Mouse (Mus musculus) neural tube, embryonic 13.5 days (tissue): Measurements from ENCODE around the gene Ahdc1. TPM values are rescaled to one million over a fixed set of nuclear protein-coding genes. Genes with fewer than 3 reads are reported as not detected.

Experiments
- ATAC-seq: fragments of 200-750 bp; cut with Nextera tagmentation; 2 replicates; pipeline ENCODE4 v1.8.0; 2017; ENCODE audit warnings: low read depth, mild to moderate bottlenecking, moderate TSS enrichment, moderate library complexity
- H3K27ac ChIP-seq: fragments of 300-500 bp; sonication (generic); replicated peaks from 2 replicates; pipeline ENCODE4 v1.5.1; 2015; ENCODE audit warnings: moderate library complexity, mild to moderate bottlenecking, inconsistent platforms
- H3K27me3 ChIP-seq: fragments of 300-500 bp; sonication (generic); 2 replicates; pipeline ENCODE4 v1.6.1; 2015; ENCODE audit warnings: mild to moderate bottlenecking, inconsistent platforms
- H3K36me3 ChIP-seq: fragments of 300-500 bp; sonication (generic); 2 replicates; pipeline ENCODE4 v1.6.1; 2015; ENCODE audit warnings: mild to moderate bottlenecking, inconsistent platforms
- H3K4me1 ChIP-seq: fragments of 300-500 bp; sonication (generic); replicated peaks from 2 replicates; pipeline ENCODE4 v1.6.1; 2015; ENCODE audit warnings: inconsistent platforms
- H3K4me2 ChIP-seq: fragments of 300-500 bp; sonication (generic); 2 replicates; pipeline ENCODE4 v1.6.1; 2015; ENCODE audit warnings: inconsistent platforms, mild to moderate bottlenecking, moderate library complexity
- H3K4me3 ChIP-seq: fragments of 300-500 bp; sonication (generic); 2 replicates; pipeline ENCODE4 v1.5.1; 2015; ENCODE audit warnings: mild to moderate bottlenecking, inconsistent platforms
- H3K9ac ChIP-seq: fragments of 300-500 bp; sonication (generic); 2 replicates; pipeline ENCODE4 v1.6.1; 2015; ENCODE audit warnings: moderate library complexity, mild to moderate bottlenecking, inconsistent platforms
- H3K9me3 ChIP-seq: fragments of 300-500 bp; sonication (generic); 2 replicates; pipeline ENCODE4 v1.6.1; 2016; ENCODE audit warnings: inconsistent platforms
- WGBS: fragments of 180-500 bp; shearing (Covaris S2); methylation state at CpG from one replicate; pipeline ENCODE4 v1.1.7; 2015; 5-methylcytosine and 5-hydroxymethylcytosine counted together
- polyA plus RNA-seq: library from polyadenylated mRNA; unstranded; fragments of >200 nt; fragmentation: Nextera tagmentation; extraction: Ambion mirVana; gene quantifications from 2 replicates; pipeline ENCODE4 v1.2.1, GENCODE M21; 2015

The Ahdc1 gene
- polyA plus RNA-seq, 1 experiment from 2014 or later: 9.4 TPM

GRCm38 (mm10) chr4:133014088-133014487 is 3.0 kb downstream of the Ahdc1 start:
- H3K4me1 ChIP-seq: peaks cover 66% of the 10 kb centered on the region
- WGBS: 25% methylated on average over 5 of the region's 5 CpGs
- H3K27me3 ChIP-seq: peaks cover 18% of the 10 kb centered on the region
- ATAC-seq: no peak
- peak overlapping the region; percentile 100 for H3K9ac ChIP-seq
- no peaks in the 10 kb centered on the region for H3K9me3 ChIP-seq
- H3K4me3 ChIP-seq: peak overlapping the region; percentile 98
- H3K4me2 ChIP-seq: peak overlapping the region; percentile 99
- 0 out of 2 replicates have a peak, but pooled peaks cover 2% of the 10 kb centered on the region for H3K36me3 ChIP-seq
- peak overlapping the region; percentile 98 for H3K27ac ChIP-seq

- Histone ChIP-seq H3K9ac (peak overlapping the region; percentile 100), H3K27me3 (peaks cover 9% of the 10 kb centered on the region), H3K4me1 (peaks cover 76% of the 10 kb centered on the region), H3K27ac (peak overlapping the region; percentile 38; the same call in 1 of the 2 replicates), H3K9me3 (no peaks in the 10 kb centered on the region), H3K4me2 (peak overlapping the region; percentile 99), H3K36me3 (0 out of 2 replicates have a peak, but pooled peaks cover 2% of the 10 kb centered on the region), H3K4me3 (peak overlapping the region; percentile 98)
- ATAC-seq: no peak
- WGBS: 27% methylated on average over 9 of the region's 10 CpGs
Observed at GRCm38 (mm10) chr4:133014896-133015709, 4.0 kb downstream of the Ahdc1 start.

GRCm38 (mm10) chr4:133015710-133016651 is 4.9 kb downstream of the Ahdc1 start:
- H3K27ac ChIP-seq: peak overlapping the region; percentile 62
- 0 out of 2 replicates have a peak overlapping the region, but pooled peaks have one; percentile 98 for H3K4me3 ChIP-seq

GRCm38 (mm10) chr4:133016677-133017415 is 5.8 kb downstream of the Ahdc1 start:
- H3K4me2 ChIP-seq: peak overlapping the region; percentile 99
- H3K27ac ChIP-seq: peak overlapping the region; percentile 62
- peaks cover 87% of the 10 kb centered on the region for H3K4me1 ChIP-seq
- no peaks in the 10 kb centered on the region for H3K9me3 ChIP-seq
- no peaks in the 10 kb centered on the region for H3K27me3 ChIP-seq
- ATAC-seq: no peak
- peak overlapping the region; percentile 100 for H3K9ac ChIP-seq
- 54% methylated on average over 4 of the region's 4 CpGs for WGBS
- 0 out of 2 replicates have a peak, but pooled peaks cover 2% of the 10 kb centered on the region for H3K36me3 ChIP-seq
- H3K4me3 ChIP-seq: no peak overlapping the region

More at GRCm38 (mm10) chr4:133015710-133016651, 4.9 kb downstream of the Ahdc1 start:
- Histone ChIP-seq H3K27me3 (peaks cover under 1% of the 10 kb centered on the region), H3K9ac (peak overlapping the region; percentile 100), H3K9me3 (no peaks in the 10 kb centered on the region), H3K4me1 (peaks cover 79% of the 10 kb centered on the region), H3K36me3 (0 out of 2 replicates have a peak, but pooled peaks cover 2% of the 10 kb centered on the region), H3K4me2 (peak overlapping the region; percentile 99)
- WGBS: 34% methylated on average over 9 of the region's 9 CpGs
- no peak; the same call in 1 of the 2 replicates for ATAC-seq

GRCm38 (mm10) chr4:133017597-133018262 is 6.7 kb downstream of the Ahdc1 start:
- Histone ChIP-seq H3K4me2 (no peak overlapping the region), H3K36me3 (0 out of 2 replicates have a peak, but pooled peaks cover 2% of the 10 kb centered on the region), H3K4me1 (peaks cover 95% of the 10 kb centered on the region), H3K27ac (no peak overlapping the region; the same call in 1 of the 2 replicates), H3K4me3 (no peak overlapping the region), H3K9me3 (no peaks in the 10 kb centered on the region), H3K9ac (peak overlapping the region; percentile 100), H3K27me3 (no peaks in the 10 kb centered on the region)
- WGBS: 72% methylated on average over 6 of the region's 6 CpGs
- no peak for ATAC-seq

GRCm38 (mm10) chr4:133018263-133018798 is 7.3 kb downstream of the Ahdc1 start:
- Histone ChIP-seq H3K4me3 (no peak overlapping the region), H3K4me2 (no peak overlapping the region), H3K36me3 (0 out of 2 replicates have a peak, but pooled peaks cover 2% of the 10 kb centered on the region), H3K9me3 (no peaks in the 10 kb centered on the region), H3K27ac (no peak overlapping the region), H3K27me3 (no peaks in the 10 kb centered on the region), H3K9ac (0 out of 2 replicates have a peak overlapping the region, but pooled peaks have one; percentile 100), H3K4me1 (peaks cover 95% of the 10 kb centered on the region)
- ATAC-seq: no peak
- WGBS: 88% methylated on average over 3 of the region's 3 CpGs

- peak overlapping the region; percentile 64; the same call in 1 of the 2 replicates for H3K9ac ChIP-seq
- 0 out of 2 replicates have a peak, but pooled peaks cover 2% of the 10 kb centered on the region for H3K36me3 ChIP-seq
- no peaks in the 10 kb centered on the region for H3K9me3 ChIP-seq
- 42% methylated on average over 3 of the region's 6 CpGs for WGBS
- no peak overlapping the region for H3K4me3 ChIP-seq
- H3K27ac ChIP-seq: peak overlapping the region; percentile 79
- ATAC-seq: no peak; the same call in 1 of the 2 replicates
- peak overlapping the region; percentile 49 for H3K4me2 ChIP-seq
- peaks cover 95% of the 10 kb centered on the region for H3K4me1 ChIP-seq
- no peaks in the 10 kb centered on the region for H3K27me3 ChIP-seq
Observed at GRCm38 (mm10) chr4:133020721-133021120, 9.7 kb downstream of the Ahdc1 start.

- peak overlapping the region; percentile 79 for H3K27ac ChIP-seq
- H3K9ac ChIP-seq: peak overlapping the region; percentile 64
- H3K4me3 ChIP-seq: peak overlapping the region; percentile 13; the same call in 1 of the 2 replicates
- H3K4me1 ChIP-seq: peaks cover 95% of the 10 kb centered on the region
- peak overlapping the region; percentile 49 for H3K4me2 ChIP-seq
- H3K27me3 ChIP-seq: no peaks in the 10 kb centered on the region
- ATAC-seq: no peak; the same call in 1 of the 2 replicates
- no peaks in the 10 kb centered on the region for H3K9me3 ChIP-seq
- 6% methylated on average over 9 of the region's 9 CpGs for WGBS
- 0 out of 2 replicates have a peak, but pooled peaks cover 2% of the 10 kb centered on the region for H3K36me3 ChIP-seq
Observed at GRCm38 (mm10) chr4:133021181-133021671, 10.2 kb downstream of the Ahdc1 start.

- Histone ChIP-seq H3K9me3 (no peaks in the 10 kb centered on the region), H3K4me3 (peak overlapping the region; percentile 13), H3K36me3 (0 out of 2 replicates have a peak, but pooled peaks cover 2% of the 10 kb centered on the region), H3K4me2 (peak overlapping the region; percentile 49), H3K27me3 (no peaks in the 10 kb centered on the region), H3K27ac (peak overlapping the region; percentile 79), H3K9ac (peak overlapping the region; percentile 64), H3K4me1 (peaks cover 95% of the 10 kb centered on the region)
- 12% methylated on average over 14 of the region's 14 CpGs for WGBS
- peak; percentile 12; the same call in 1 of the 2 replicates for ATAC-seq
Observed at GRCm38 (mm10) chr4:133022217-133022616, 11.2 kb downstream of the Ahdc1 start.

- 47% methylated on average over 14 of the region's 14 CpGs for WGBS
- no peaks in the 10 kb centered on the region for H3K9me3 ChIP-seq
- H3K4me3 ChIP-seq: no peak overlapping the region
Observed at GRCm38 (mm10) chr4:133022954-133023635, 12.0 kb downstream of the Ahdc1 start.

More at GRCm38 (mm10) chr4:133022954-133023635, 12.0 kb downstream of the Ahdc1 start:
- H3K27ac ChIP-seq: peak overlapping the region; percentile 79
- no peaks in the 10 kb centered on the region for H3K27me3 ChIP-seq
- ATAC-seq: 0 out of 2 replicates have a peak, but pooled peaks have one; percentile 8
- H3K4me2 ChIP-seq: peak overlapping the region; percentile 49
- peak overlapping the region; percentile 64 for H3K9ac ChIP-seq
- H3K4me1 ChIP-seq: peaks cover 89% of the 10 kb centered on the region
- peaks cover 2% of the 10 kb centered on the region; the same call in 1 of the 2 replicates for H3K36me3 ChIP-seq
